Mouse (Mus musculus) hindbrain, embryonic 12.5 days (tissue): ENCODE results near the gene Pros1. TPM values are rescaled to one million over a fixed set of nuclear protein-coding genes. Genes with fewer than 3 reads are reported as not detected.

Source experiments
- ATAC-seq: fragments of 200-750 bp; cut with Nextera tagmentation; 2 replicates; pipeline ENCODE4 v1.8.0; 2017; ENCODE audit warnings: moderate TSS enrichment; ENCODE audit not compliant: low FRiP score
- H3K27ac ChIP-seq: fragments of 300-500 bp; sonication (generic); 2 replicates; pipeline ENCODE4 v1.5.1; 2016; ENCODE audit warnings: mild to moderate bottlenecking
- H3K27me3 ChIP-seq: fragments of 300-500 bp; sonication (generic); 2 replicates; pipeline ENCODE4 v1.6.1; 2016; ENCODE audit warnings: mild to moderate bottlenecking
- H3K36me3 ChIP-seq: fragments of 300-500 bp; sonication (generic); 2 replicates; pipeline ENCODE4 v1.6.1; 2016; ENCODE audit warnings: mild to moderate bottlenecking
- H3K4me1 ChIP-seq: fragments of 300-500 bp; sonication (generic); 2 replicates; pipeline ENCODE4 v1.6.1; 2016
- H3K4me2 ChIP-seq: fragments of 300-500 bp; sonication (generic); replicated peaks from 2 replicates; pipeline ENCODE4 v1.6.1; 2016; ENCODE audit warnings: mild to moderate bottlenecking
- H3K4me3 ChIP-seq: fragments of 300-500 bp; sonication (generic); 2 replicates; pipeline ENCODE4 v1.5.1; 2016; ENCODE audit warnings: mild to moderate bottlenecking
- H3K9ac ChIP-seq: fragments of 300-500 bp; sonication (generic); 2 replicates; pipeline ENCODE4 v1.6.1; 2016; ENCODE audit warnings: mild to moderate bottlenecking, moderate library complexity
- H3K9me3 ChIP-seq: fragments of 300-500 bp; sonication (generic); replicated peaks from 2 replicates; pipeline ENCODE4 v1.6.1; 2016; ENCODE audit warnings: mild to moderate bottlenecking
- WGBS: fragments of 180-500 bp; shearing (Covaris S2); methylation state at CpG from one replicate; pipeline ENCODE4 v1.1.7; 2016; 5-methylcytosine and 5-hydroxymethylcytosine counted together
- polyA plus RNA-seq: library from polyadenylated mRNA; unstranded; fragments of >200 nt; fragmentation: Nextera tagmentation; extraction: Ambion mirVana; gene quantifications from 2 replicates; pipeline ENCODE4 v1.2.1, GENCODE M21; 2016

Gene Pros1
- polyA plus RNA-seq, 1 experiment from 2014 or later, result 20.1 TPM

GRCm38 (mm10) chr16:62874065-62874464 is 20.0 kb downstream of the Pros1 start:
- Histone ChIP-seq H3K4me1 (no peaks in the 10 kb centered on the region), H3K36me3 (no peaks in the 10 kb centered on the region), H3K27me3 (no peaks in the 10 kb centered on the region), H3K9ac (no peak overlapping the region), H3K9me3 (no peaks in the 10 kb centered on the region), H3K27ac (no peak overlapping the region), H3K4me2 (no peak overlapping the region), H3K4me3 (no peak overlapping the region)
- ATAC-seq, result no peak
- WGBS, result 78% methylated on average over 6 of the region's 6 CpGs

- Histone ChIP-seq H3K4me2 (no peak overlapping the region), H3K27ac (no peak overlapping the region), H3K9me3 (no peaks in the 10 kb centered on the region), H3K27me3 (no peaks in the 10 kb centered on the region), H3K4me3 (no peak overlapping the region), H3K9ac (no peak overlapping the region), H3K36me3 (no peaks in the 10 kb centered on the region), H3K4me1 (no peaks in the 10 kb centered on the region)
- ATAC-seq, result no peak
- WGBS, result 89% methylated on average over 3 of the region's 3 CpGs
Measured at GRCm38 (mm10) chr16:62895824-62896223, 41.7 kb downstream of the Pros1 start.

GRCm38 (mm10) chr16:62911364-62911763 is 57.3 kb downstream of the Pros1 start:
- WGBS, result 96% methylated on average over 1 of the region's 1 CpGs
- Histone ChIP-seq H3K27me3 (no peaks in the 10 kb centered on the region), H3K27ac (no peak overlapping the region), H3K36me3 (no peaks in the 10 kb centered on the region), H3K4me2 (no peak overlapping the region), H3K4me1 (no peaks in the 10 kb centered on the region), H3K9me3 (no peaks in the 10 kb centered on the region), H3K4me3 (no peak overlapping the region), H3K9ac (no peak overlapping the region)
- ATAC-seq, result no peak

GRCm38 (mm10) chr16:62912246-62912645 is 58.1 kb downstream of the Pros1 start:
- Histone ChIP-seq H3K36me3 (no peaks in the 10 kb centered on the region), H3K4me1 (no peaks in the 10 kb centered on the region), H3K4me3 (no peak overlapping the region), H3K9me3 (no peaks in the 10 kb centered on the region), H3K9ac (no peak overlapping the region), H3K27me3 (no peaks in the 10 kb centered on the region), H3K27ac (no peak overlapping the region), H3K4me2 (no peak overlapping the region)
- 89% methylated on average over 2 of the region's 2 CpGs for WGBS
- ATAC-seq, result no peak

- H3K27me3 ChIP-seq, result no peaks in the 10 kb centered on the region
- 83% methylated on average over 5 of the region's 5 CpGs for WGBS
- H3K4me1 ChIP-seq, result no peaks in the 10 kb centered on the region
- no peaks in the 10 kb centered on the region for H3K36me3 ChIP-seq
- no peak overlapping the region for H3K9ac ChIP-seq
- no peak overlapping the region for H3K27ac ChIP-seq
- no peak overlapping the region for H3K4me2 ChIP-seq
- no peak overlapping the region for H3K4me3 ChIP-seq
- ATAC-seq, result no peak
- H3K9me3 ChIP-seq, result no peaks in the 10 kb centered on the region
Measured at GRCm38 (mm10) chr16:62915530-62915929, 61.4 kb downstream of the Pros1 start.

- H3K27ac ChIP-seq, result no peak overlapping the region
- no peak overlapping the region for H3K4me3 ChIP-seq
- no peak overlapping the region for H3K9ac ChIP-seq
- ATAC-seq, result no peak; the same call in 1 of the 2 replicates
- peaks cover 4% of the 10 kb centered on the region; the same call in 1 of the 2 replicates for H3K4me1 ChIP-seq
- 7% methylated on average over 8 of the region's 8 CpGs for WGBS
- H3K27me3 ChIP-seq, result no peaks in the 10 kb centered on the region
- no peaks in the 10 kb centered on the region for H3K9me3 ChIP-seq
- H3K4me2 ChIP-seq, result no peak overlapping the region
- no peaks in the 10 kb centered on the region for H3K36me3 ChIP-seq
Measured at GRCm38 (mm10) chr16:62922245-62922644, 68.1 kb downstream of the Pros1 start.

GRCm38 (mm10) chr16:62931341-62931740 is 77.2 kb downstream of the Pros1 start:
- Histone ChIP-seq H3K36me3 (no peaks in the 10 kb centered on the region), H3K4me2 (no peak overlapping the region), H3K9ac (no peak overlapping the region), H3K27me3 (no peaks in the 10 kb centered on the region), H3K27ac (no peak overlapping the region), H3K4me3 (no peak overlapping the region), H3K9me3 (no peaks in the 10 kb centered on the region), H3K4me1 (no peaks in the 10 kb centered on the region)
- WGBS, result 92% methylated on average over 6 of the region's 6 CpGs
- ATAC-seq, result no peak

GRCm38 (mm10) chr16:62936316-62936715 is 82.2 kb downstream of the Pros1 start:
- no peak overlapping the region for H3K4me2 ChIP-seq
- no peaks in the 10 kb centered on the region for H3K27me3 ChIP-seq
- H3K36me3 ChIP-seq, result no peaks in the 10 kb centered on the region
- no peak overlapping the region for H3K9ac ChIP-seq
- no peak overlapping the region for H3K27ac ChIP-seq
- WGBS, result 76% methylated on average over 11 of the region's 11 CpGs
- peaks cover 3% of the 10 kb centered on the region; the same call in 1 of the 2 replicates for H3K4me1 ChIP-seq
- no peak for ATAC-seq
- no peaks in the 10 kb centered on the region for H3K9me3 ChIP-seq
- no peak overlapping the region for H3K4me3 ChIP-seq

GRCm38 (mm10) chr16:62940388-62941003 is 86.4 kb downstream of the Pros1 start:
- Histone ChIP-seq H3K4me2 (peak overlapping the region; percentile 33; the same call in 1 of the 2 replicates), H3K9me3 (no peaks in the 10 kb centered on the region), H3K4me1 (peaks cover 7% of the 10 kb centered on the region), H3K9ac (no peak overlapping the region), H3K36me3 (no peaks in the 10 kb centered on the region), H3K27ac (no peak overlapping the region), H3K27me3 (no peaks in the 10 kb centered on the region), H3K4me3 (no peak overlapping the region)
- 21% methylated on average over 16 of the region's 16 CpGs for WGBS
- ATAC-seq, result peak; percentile 67; the same call in 1 of the 2 replicates

GRCm38 (mm10) chr16:62941763-62942162 is 87.7 kb downstream of the Pros1 start:
- peak; percentile 55; the same call in 1 of the 2 replicates for ATAC-seq
- 46% methylated on average over 10 of the region's 10 CpGs for WGBS
- peak overlapping the region; percentile 19 for H3K27ac ChIP-seq

GRCm38 (mm10) chr16:62942418-62943410 is 88.6 kb downstream of the Pros1 start:
- H3K36me3 ChIP-seq, result no peaks in the 10 kb centered on the region
- peak; percentile 54 for ATAC-seq
- H3K4me2 ChIP-seq, result no peak overlapping the region
- 70% methylated on average over 16 of the region's 16 CpGs for WGBS
- H3K9me3 ChIP-seq, result 0 out of 2 replicates have a peak, but pooled peaks cover 3% of the 10 kb centered on the region
- H3K4me3 ChIP-seq, result no peak overlapping the region
- no peak overlapping the region for H3K27ac ChIP-seq
- peaks cover 7% of the 10 kb centered on the region for H3K4me1 ChIP-seq
- H3K9ac ChIP-seq, result no peak overlapping the region
- H3K27me3 ChIP-seq, result no peaks in the 10 kb centered on the region

More at GRCm38 (mm10) chr16:62941763-62942162, 87.7 kb downstream of the Pros1 start:
- Histone ChIP-seq H3K9ac (no peak overlapping the region), H3K4me2 (0 out of 2 replicates have a peak overlapping the region, but pooled peaks have one; percentile 1), H3K36me3 (no peaks in the 10 kb centered on the region), H3K27me3 (no peaks in the 10 kb centered on the region), H3K4me3 (no peak overlapping the region), H3K4me1 (peaks cover 7% of the 10 kb centered on the region), H3K9me3 (no peaks in the 10 kb centered on the region)

GRCm38 (mm10) chr16:62958485-62958884 is 104.4 kb downstream of the Pros1 start:
- peak; percentile 60 for ATAC-seq
- Histone ChIP-seq H3K27me3 (no peaks in the 10 kb centered on the region), H3K4me1 (no peaks in the 10 kb centered on the region), H3K4me2 (no peak overlapping the region), H3K27ac (no peak overlapping the region), H3K9me3 (no peaks in the 10 kb centered on the region), H3K4me3 (no peak overlapping the region), H3K36me3 (no peaks in the 10 kb centered on the region), H3K9ac (no peak overlapping the region)
- 46% methylated on average over 4 of the region's 4 CpGs for WGBS
